9 mouse cellular contexts compared by ENCODE assay signal in genomic region chr7:44655504-44655903, GRCm38 (mm10). TPM values are rescaled to one million over a fixed set of nuclear protein-coding genes. Genes with fewer than 3 reads are reported as not detected.
A peak's percentile ranks its signal among the peaks of the same experiment; 100 is the strongest.
DNase-seq lines count a peak whose midpoint lies in the region; ATAC-seq and TF ChIP-seq lines count a peak whose summit lies in the region.
"Had no signal": no experiment of that assay in that cellular context is flagged by ENCODE, and none has a peak within 500 bp of the region (broad histone marks: within the 10 kb centered on the region; RNA-seq: fewer than 3 reads in every experiment).

No protein-coding gene starts in this region.

- TF ChIP-seq CTCF in kidney, postnatal 0 days (IDR thresholded peaks at IDR 0.05; ENCODE audit: low read depth): peak; percentile 72

- no peak for ATAC-seq in kidney, embryonic 15.5 days (replicated peaks; ENCODE audit: low FRiP score)
- ATAC-seq in common myeloid progenitor, adult 5-6 weeks (replicated peaks; ENCODE audit: low read depth, poor library complexity, severe bottlenecking): peak; percentile 89
- ATAC-seq in kidney, postnatal 0 days (replicated peaks; ENCODE audit: low FRiP score, low read depth): no peak
- no peak for ATAC-seq in neural tube, embryonic 11.5 days (ENCODE audit: insufficient read depth, low FRiP score, low TSS enrichment)

- no peaks in the 10 kb centered on the region for H3K9me3 ChIP-seq in kidney, embryonic 15.5 days (replicated peaks)
- H3K9me3 ChIP-seq in kidney, postnatal 0 days (replicated peaks; ENCODE audit: low read length): no peaks in the 10 kb centered on the region
- H3K9me3 ChIP-seq in neural tube, embryonic 11.5 days (ENCODE audit: control insufficient read depth, low read length): no peaks in the 10 kb centered on the region

- H3K4me3 ChIP-seq in kidney, embryonic 15.5 days (replicated peaks): no peak overlapping the region
- no peak overlapping the region for H3K4me3 ChIP-seq in kidney, postnatal 0 days (replicated peaks; ENCODE audit: low read depth, low read length)
- H3K4me3 ChIP-seq in neural tube, embryonic 11.5 days (ENCODE audit: low read depth, low read length): no peak overlapping the region

- H3K4me2 ChIP-seq in kidney, embryonic 15.5 days: no peak overlapping the region
- no peak overlapping the region for H3K4me2 ChIP-seq in kidney, postnatal 0 days (ENCODE audit: low read length)
- H3K4me2 ChIP-seq in neural tube, embryonic 11.5 days (ENCODE audit: low read depth): no peak overlapping the region

- H3K9ac ChIP-seq in kidney, embryonic 15.5 days: no peak overlapping the region
- H3K9ac ChIP-seq in kidney, postnatal 0 days (ENCODE audit: low read depth, low read length): no peak overlapping the region
- H3K9ac ChIP-seq in neural tube, embryonic 11.5 days (ENCODE audit: low read length): no peak overlapping the region

- no peaks in the 10 kb centered on the region; the same call in 1 of the 2 replicates for H3K4me1 ChIP-seq in kidney, embryonic 15.5 days
- no peaks in the 10 kb centered on the region for H3K4me1 ChIP-seq in kidney, postnatal 0 days (replicated peaks; ENCODE audit: insufficient read depth, low read length)
- no peaks in the 10 kb centered on the region for H3K4me1 ChIP-seq in neural tube, embryonic 11.5 days (ENCODE audit: control insufficient read depth, insufficient read depth, low read length)

- H3K27ac ChIP-seq in kidney, embryonic 15.5 days: no peak overlapping the region
- H3K27ac ChIP-seq in kidney, postnatal 0 days: no peak overlapping the region
- H3K27ac ChIP-seq in neural tube, embryonic 11.5 days (ENCODE audit: low read depth, low read length): no peak overlapping the region

- no peaks in the 10 kb centered on the region for H3K27me3 ChIP-seq in kidney, embryonic 15.5 days
- H3K27me3 ChIP-seq in kidney, postnatal 0 days (ENCODE audit: insufficient read depth, low read length): no peaks in the 10 kb centered on the region
- H3K27me3 ChIP-seq in neural tube, embryonic 11.5 days (ENCODE audit: control insufficient read depth, insufficient read depth, low read length): no peaks in the 10 kb centered on the region

- 20% methylated on average over 8 of the region's 8 CpGs for WGBS in kidney, embryonic 15.5 days
- 11% methylated on average over 8 of the region's 8 CpGs for WGBS in kidney, postnatal 0 days
- WGBS in neural tube, embryonic 11.5 days: 18% methylated on average over 8 of the region's 8 CpGs

- H3K36me3 ChIP-seq in kidney, embryonic 15.5 days: no peaks in the 10 kb centered on the region
- H3K36me3 ChIP-seq in kidney, postnatal 0 days (ENCODE audit: insufficient read depth, low read length): no peaks in the 10 kb centered on the region
- H3K36me3 ChIP-seq in neural tube, embryonic 11.5 days (ENCODE audit: control insufficient read depth, insufficient read depth, low read length): no peaks in the 10 kb centered on the region

- DNase-seq in kidney, adult 11 months: peak; percentile 35
- peak; percentile 44 for DNase-seq in CD4-positive helper T cell, adult 2 months (ENCODE audit: low read depth, low spot score)
- peak; percentile 48 for DNase-seq in T-cell, adult 2 months (ENCODE audit: low spot score)
- DNase-seq in kidney, postnatal 0 days (ENCODE audit: low spot score): peak; percentile 52
- peak; percentile 55 for DNase-seq in neural tube, embryonic 11.5 days (ENCODE audit: low spot score)
- DNase-seq in urinary bladder, postnatal 4 days (ENCODE audit: low spot score in 2 of 2): peak; percentile 39 to 72

RNA-seq across cellular contexts. Expression of gene Myh14, which starts 15.1 kb away (rescaled TPM):
- 1.6 and 2.7 TPM in 2 replicates for polyA plus RNA-seq in kidney, embryonic 15.5 days (2015; fragmentation: Nextera tagmentation; extraction: Ambion mirVana)
- total RNA-seq in common myeloid progenitor, adult 5-6 weeks (2017): not detected in 2 replicates
- 2.5 and 3.6 TPM in 2 replicates for polyA plus RNA-seq in kidney, postnatal 0 days (2015; fragmentation: Nextera tagmentation; extraction: Ambion mirVana)
- 2.2 and 2.5 TPM in 2 replicates for polyA plus RNA-seq in neural tube, embryonic 11.5 days (2014; fragmentation: Nextera tagmentation; extraction: Ambion mirVana)

RNA-seq across cellular contexts. Expression of gene Izumo2, which starts 53.0 kb away (rescaled TPM):
- polyA plus RNA-seq in kidney, embryonic 15.5 days (2015; fragmentation: Nextera tagmentation; extraction: Ambion mirVana): not detected in 2 replicates
- not detected in 2 replicates for total RNA-seq in common myeloid progenitor, adult 5-6 weeks (2017)
- not detected in 2 replicates for polyA plus RNA-seq in kidney, postnatal 0 days (2015; fragmentation: Nextera tagmentation; extraction: Ambion mirVana)
- polyA plus RNA-seq in neural tube, embryonic 11.5 days (2014; fragmentation: Nextera tagmentation; extraction: Ambion mirVana): not detected in 2 replicates
- total RNA-seq: gastrocnemius, adult 8-10 months had no signal
